Mouse (Mus musculus): ENCODE measurements around the gene Ccdc120.

DNA sequence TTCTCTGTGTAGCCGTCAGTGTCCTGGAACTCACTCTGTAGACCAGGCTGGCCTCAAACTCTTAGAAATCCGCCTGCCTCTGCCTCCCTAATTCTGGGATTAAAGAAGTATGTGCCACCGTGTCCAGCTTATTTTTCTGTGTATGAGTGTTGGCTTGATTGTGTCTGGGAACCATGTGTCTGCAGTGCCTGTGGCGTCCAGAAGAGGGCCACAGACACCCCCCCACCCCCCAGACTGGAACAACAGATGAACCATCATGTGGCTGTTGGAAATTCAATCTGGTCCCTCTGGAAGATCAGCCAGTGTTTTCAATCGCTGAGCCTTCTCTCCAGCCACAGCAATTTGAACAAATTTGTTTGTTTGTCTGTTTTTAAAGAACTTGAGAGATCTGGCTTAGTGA is 7.2 kb downstream of the Ccdc120 start:
- TF ChIP-seq ZNF384 (IDR thresholded peaks at IDR 0.05; ENCODE audit: low read depth, low read length) (no peak), HCFC1 (IDR thresholded peaks at IDR 0.05; ENCODE audit: borderline replicate concordance, insufficient read depth, low read length) (no peak), CHD2 (IDR thresholded peaks at IDR 0.05; ENCODE audit: low read depth, low read length) (no peak), MAFK (IDR thresholded peaks at IDR 0.05; ENCODE audit: insufficient read depth, low read depth, low read length) (no peak), ZC3H11A (IDR thresholded peaks at IDR 0.05; ENCODE audit: borderline replicate concordance, low read depth, low read length) (no peak)

All from ES-E14 (cell line).